Mouse (Mus musculus): ENCODE measurements around the gene Thrb.

DNA sequence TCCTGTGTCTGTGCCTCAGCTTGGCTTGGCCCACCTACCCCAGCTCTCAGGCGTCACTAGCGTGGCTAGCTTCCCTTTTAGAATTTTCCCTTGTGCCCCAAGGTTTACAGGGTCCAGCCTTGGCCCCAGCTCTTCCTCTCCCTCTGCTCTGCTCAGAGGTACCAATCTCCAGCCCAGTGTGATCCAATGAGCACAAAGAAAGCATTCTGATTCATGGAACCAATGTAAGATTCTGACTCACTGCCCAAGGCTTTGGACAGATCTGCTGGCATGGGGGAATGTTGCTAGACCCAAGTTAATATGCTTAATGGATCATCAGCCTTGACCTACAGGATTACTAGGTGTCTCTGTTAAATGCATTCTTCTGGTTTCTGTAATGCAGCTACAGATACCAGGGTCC, 243.1 kb downstream of the Thrb start:
- no peak for TF ChIP-seq TAL1 (IDR thresholded peaks at IDR 0.05; ENCODE audit: low read length)
- TF ChIP-seq GATA1 (IDR thresholded peaks at IDR 0.05; ENCODE audit: low read length): no peak
